Comparison of ENCODE assay signal across 11 mouse cellular contexts in the genomic region with DNA sequence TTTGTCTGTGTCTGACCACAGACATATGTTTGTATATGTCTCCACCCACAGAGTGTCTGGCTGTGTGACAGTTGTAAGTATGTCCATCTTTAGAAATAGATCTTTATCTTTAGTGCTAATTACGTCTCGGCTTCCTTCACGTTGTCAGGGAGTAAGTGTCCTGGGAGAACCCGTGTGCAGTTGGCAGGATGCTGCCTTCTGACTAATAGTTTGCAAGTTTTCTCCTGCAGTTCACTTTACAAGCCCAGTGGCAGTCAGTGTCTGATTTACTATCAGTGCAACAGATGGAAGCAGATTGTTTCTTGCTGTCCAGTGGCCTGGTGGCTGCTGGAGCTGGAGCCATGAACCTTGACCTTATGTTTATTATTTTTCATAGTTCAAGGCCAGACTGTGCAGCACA. TPM values are rescaled to one million over a fixed set of nuclear protein-coding genes. Genes with fewer than 3 reads are reported as not detected.
DNase-seq lines count a peak whose midpoint lies in the region; ATAC-seq lines count a peak whose summit lies in the region.
"Had no signal": no experiment of that assay in that cellular context is flagged by ENCODE, and none has a peak within 500 bp of the region (broad histone marks: within the 10 kb centered on the region; RNA-seq: fewer than 3 reads in every experiment).

No protein-coding gene starts in this region.

- ATAC-seq in common myeloid progenitor, adult 5-6 weeks (replicated peaks; ENCODE audit: low read depth, poor library complexity, severe bottlenecking): 0 out of 2 replicates have a peak, but pooled peaks have one; percentile 29
- ATAC-seq in erythroblast, adult 5-6 weeks (replicated peaks; ENCODE audit: low FRiP score, poor library complexity, severe bottlenecking): no peak
- ATAC-seq: forebrain, postnatal 0 days; midbrain, embryonic 13.5 days had no signal

- DNase-seq in embryo, embryonic 10.5 days (ENCODE audit: low spot score): peak; percentile 25
- DNase-seq in embryo, embryonic 11 days: no peak
- DNase-seq in kidney, adult 11 months: peak; percentile 37
- no peak for DNase-seq in kidney, adult 18-20 months
- peak; percentile 68 for DNase-seq in kidney, postnatal 14 days
- DNase-seq in spleen, postnatal 10 days (ENCODE audit: low spot score in 2 of 2): no peak
- DNase-seq: forebrain, postnatal 0 days; thymus, postnatal 25 days had no signal

RNA-seq across cellular contexts. Expression of a gene that starts 17.4 kb away (rescaled TPM):
- 3.9 and 4.7 TPM in 2 replicates for total RNA-seq in common myeloid progenitor, adult 5-6 weeks (2017)
- 0.42 and 0.77 TPM in 2 replicates for total RNA-seq in erythroblast, adult 5-6 weeks (2015; ENCODE audit: low replicate concordance)
- 0.26 and 0.42 TPM in 2 replicates for total RNA-seq in erythroblast, adult 5-6 weeks (2017; ENCODE audit: low replicate concordance)

Comparison
In these comparisons a context has a peak if more than half of its experiments do, and no peak if none do; other contexts are left out.
1. DNase-seq: peak in embryo, embryonic 10.5 days (single experiment), kidney, adult 11 months (single experiment) and kidney, postnatal 14 days (single experiment); none in embryo, embryonic 11 days (single experiment), kidney, adult 18-20 months (single experiment) and spleen, postnatal 10 days (0 of 2).